Mouse (Mus musculus) kidney, postnatal 4 days (tissue): Measurements from ENCODE around the gene Ptma.
"Not testable (repeated sequence)": the region's sequence is repeated elsewhere in the genome, so short reads cannot be mapped to it uniquely, and the experiment has no call there.

ENCODE experiments used
- DNase-seq, 2 experiments: peaks; one replicate each; pipeline ENCODE4 v3.0.0; 2021; ENCODE audit warnings: mixed read lengths in 2 of 2

Gene Ptma

DNA sequence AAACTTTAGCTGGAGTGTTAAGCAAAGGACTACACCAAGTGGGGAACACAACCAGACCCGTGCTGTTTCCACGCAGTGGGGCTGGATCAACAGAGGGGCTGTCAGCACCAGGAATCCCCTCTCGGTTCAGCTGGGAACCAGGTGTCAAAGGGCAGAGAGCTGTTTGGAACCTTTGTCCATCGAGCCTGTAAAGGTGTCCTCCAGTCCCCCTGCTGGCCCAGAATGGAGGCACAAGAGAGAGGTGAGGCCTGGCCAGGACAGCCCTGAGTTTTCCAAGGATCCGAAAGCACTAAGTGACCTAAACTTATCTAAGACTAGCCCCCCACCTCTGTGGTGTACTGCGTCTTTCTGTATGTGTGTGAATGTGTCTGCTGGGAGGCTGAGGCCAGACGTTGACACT lies 6.2 kb upstream of the Ptma start:
- peak; percentile 82 to 88 for DNase-seq

- DNase-seq = peak in 1 of 2 experiments; percentile 44
Measured at GRCm38 (mm10) chr1:86522286-86522871, 4.1 kb upstream of the Ptma start.

DNA sequence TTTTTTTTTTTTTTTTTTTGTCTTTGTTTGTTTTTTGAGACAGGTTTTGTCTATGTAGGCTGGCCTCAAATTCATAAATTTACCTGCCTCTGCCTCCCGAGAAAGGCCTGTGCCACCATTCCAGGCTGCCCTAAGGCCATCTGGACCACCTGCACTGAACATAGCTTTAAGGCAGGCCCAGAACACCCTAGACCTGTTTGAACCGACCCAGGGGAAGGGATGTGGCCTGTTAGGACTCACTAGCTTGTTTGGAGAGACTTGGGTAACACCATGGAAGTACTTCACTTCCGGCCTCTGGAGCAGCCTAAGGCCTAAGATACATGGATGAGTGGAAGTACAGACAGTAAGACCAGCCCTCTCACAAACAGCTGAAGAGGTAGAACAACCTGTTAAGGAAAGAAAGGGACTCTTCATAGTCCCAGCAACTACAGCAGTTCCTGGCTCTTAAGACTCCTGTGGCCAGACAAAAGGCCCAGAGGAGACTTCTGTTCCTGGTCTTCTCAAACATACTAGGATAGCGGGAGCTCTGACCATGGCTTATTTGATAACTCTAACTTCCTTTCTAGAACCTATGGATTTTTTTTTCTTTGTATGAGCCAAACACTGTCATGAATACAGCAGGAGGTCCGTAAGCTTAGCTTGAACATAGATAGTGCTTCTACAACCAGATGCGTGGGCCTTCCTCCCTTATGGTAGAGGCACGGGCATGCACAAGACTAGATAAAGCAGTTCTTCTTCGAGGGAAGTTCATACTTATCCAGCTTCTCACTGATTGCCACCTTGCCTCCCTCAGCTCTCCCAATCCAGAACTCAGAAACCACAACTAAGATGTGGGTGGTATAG lies 2.5 kb upstream of the Ptma start:
- no peak for DNase-seq

DNA sequence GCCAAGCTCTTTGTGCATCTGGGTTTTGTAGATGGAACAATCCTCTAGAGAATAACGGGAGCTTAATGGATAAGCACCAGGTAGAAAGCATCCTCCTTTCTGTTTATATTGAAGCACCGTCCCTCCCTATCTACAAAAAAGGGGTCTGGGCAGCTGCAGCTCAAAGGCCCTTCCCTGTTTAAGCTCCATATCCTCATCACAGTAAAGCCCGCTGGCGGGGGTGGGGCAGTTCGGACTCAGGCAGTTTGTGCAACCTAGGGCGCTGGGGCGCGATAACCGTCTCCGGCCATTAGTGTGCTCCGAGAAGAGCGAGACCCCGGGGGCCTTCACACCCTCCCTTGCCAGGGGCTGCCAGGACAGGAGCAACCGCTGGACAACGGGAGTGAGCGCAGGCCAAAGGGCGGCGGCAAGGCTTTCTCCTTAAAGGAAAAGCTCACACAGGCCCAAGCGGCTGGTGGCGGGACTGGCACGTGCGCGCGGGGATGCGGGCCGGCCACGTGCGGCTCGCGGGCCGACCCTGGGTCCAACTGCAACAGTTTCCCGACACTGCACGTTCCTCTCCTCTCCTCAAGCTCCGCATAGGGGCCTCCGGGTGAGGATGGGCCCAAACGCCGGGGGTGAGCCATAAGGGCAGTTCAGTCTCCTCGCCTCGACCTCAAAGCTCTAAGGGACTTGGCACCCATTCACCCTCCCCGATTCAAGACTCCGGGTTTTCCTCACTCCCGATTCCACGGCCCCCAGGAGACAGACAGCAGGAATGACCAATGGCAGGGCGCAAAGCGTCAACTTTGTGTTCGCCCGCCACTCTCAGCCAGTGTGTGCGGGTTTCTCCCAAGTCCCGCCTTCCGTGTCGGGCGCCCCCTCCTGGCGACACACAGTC lies 1.7 kb upstream of the Ptma start:
- DNase-seq = peak; percentile 100

- peak; percentile 78 to 89 for DNase-seq
Measured at GRCm38 (mm10) chr1:86525499-86526115, 919 bp upstream of the Ptma start.

DNA sequence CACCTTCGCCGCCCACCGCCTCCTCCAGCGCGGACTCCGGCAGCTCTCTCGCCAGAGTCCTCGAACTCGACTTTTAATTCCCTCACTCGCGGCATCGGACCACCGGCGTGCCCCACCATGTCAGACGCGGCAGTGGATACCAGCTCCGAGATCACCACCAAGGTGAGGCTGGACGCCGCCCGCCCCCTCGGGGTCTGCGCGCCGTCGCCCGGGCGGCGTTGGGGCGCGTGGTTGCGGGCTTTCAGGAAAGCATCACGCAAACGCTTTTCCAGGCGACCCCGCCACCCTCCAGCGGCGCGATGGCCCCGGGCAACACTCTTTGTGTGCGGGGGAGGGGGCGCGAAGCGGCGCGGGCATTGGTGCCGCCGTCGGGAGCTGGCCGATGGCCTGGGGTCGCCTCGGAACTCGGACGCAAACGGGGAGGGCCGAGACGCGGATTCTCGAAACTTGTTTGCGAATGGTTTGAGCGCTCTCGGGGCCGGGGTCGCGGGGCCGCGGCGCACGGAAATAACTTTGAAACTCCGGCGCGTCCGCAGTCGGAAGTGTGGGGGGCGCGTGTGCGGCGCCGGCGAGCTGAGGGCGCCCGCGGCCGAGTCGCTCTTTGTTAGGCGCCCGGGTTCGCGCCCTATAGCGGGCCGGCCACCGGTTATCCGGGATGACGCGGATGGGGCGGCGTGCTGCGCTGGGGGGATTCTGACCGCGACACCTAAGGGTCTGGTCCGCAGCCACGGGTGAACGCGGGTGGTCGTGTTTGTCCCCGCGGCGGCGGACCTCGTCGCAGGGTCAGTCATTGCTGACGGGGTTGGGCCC lies 468 bp downstream of the Ptma start:
- DNase-seq = peak; percentile 65 to 72

- peak; percentile 94 to 95 for DNase-seq
Measured at GRCm38 (mm10) chr1:86527599-86528486, 1.3 kb downstream of the Ptma start.

GRCm38 (mm10) chr1:86528571-86529180 lies 2.1 kb downstream of the Ptma start:
- peak; percentile 61 to 77 for DNase-seq

DNA sequence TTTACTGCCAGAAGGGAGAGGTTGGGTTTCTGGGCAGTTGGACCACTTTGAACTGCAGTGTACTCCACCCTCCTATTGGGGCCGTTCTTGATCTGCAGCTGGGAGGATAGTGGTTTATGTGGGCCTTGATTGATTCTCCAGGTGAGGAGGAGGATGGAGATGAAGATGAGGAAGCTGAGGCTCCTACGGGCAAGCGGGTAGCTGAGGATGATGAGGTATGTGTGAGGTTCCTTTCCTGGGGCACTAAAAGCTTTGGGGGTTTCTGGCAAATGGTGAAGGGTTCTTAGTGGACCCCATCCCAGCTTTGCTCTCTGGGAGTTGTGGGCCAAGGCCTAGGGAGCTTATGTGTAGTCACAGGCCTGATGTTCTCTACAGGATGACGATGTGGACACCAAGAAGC lies 3.1 kb downstream of the Ptma start:
- no peak for DNase-seq

DNA sequence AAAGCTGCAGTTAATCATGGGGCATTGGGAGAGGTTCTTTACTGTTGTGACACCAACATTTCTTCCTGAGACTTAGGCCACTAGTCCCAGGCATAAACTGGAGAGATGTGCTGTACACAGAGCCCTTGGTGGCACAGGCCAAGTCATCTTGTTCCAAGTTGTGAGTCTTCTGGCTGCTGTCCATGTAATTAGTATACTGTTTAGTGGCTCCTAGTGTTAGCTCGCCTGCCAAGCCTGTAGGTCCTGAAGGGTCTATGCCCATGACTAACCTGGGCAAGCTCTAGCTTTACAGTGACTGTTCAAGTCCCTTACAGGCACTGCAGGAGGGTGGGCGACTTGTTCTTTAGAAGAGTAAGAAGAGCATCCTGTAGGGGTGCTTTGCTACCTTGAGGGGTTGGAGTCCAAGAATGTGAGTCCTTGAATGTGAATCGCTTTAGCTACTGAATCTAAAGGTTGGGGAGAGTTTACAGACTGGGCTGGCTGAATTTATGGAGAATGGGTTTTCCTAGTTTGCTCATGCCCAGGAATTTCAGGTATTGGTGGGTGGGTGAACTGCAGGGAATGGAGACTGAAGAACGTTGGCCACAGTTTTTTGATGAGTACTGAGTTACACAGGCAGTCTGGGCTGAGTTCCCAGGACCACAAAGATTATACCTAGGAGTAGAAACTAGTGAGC lies 4.5 kb downstream of the Ptma start:
- no peak for DNase-seq

DNA sequence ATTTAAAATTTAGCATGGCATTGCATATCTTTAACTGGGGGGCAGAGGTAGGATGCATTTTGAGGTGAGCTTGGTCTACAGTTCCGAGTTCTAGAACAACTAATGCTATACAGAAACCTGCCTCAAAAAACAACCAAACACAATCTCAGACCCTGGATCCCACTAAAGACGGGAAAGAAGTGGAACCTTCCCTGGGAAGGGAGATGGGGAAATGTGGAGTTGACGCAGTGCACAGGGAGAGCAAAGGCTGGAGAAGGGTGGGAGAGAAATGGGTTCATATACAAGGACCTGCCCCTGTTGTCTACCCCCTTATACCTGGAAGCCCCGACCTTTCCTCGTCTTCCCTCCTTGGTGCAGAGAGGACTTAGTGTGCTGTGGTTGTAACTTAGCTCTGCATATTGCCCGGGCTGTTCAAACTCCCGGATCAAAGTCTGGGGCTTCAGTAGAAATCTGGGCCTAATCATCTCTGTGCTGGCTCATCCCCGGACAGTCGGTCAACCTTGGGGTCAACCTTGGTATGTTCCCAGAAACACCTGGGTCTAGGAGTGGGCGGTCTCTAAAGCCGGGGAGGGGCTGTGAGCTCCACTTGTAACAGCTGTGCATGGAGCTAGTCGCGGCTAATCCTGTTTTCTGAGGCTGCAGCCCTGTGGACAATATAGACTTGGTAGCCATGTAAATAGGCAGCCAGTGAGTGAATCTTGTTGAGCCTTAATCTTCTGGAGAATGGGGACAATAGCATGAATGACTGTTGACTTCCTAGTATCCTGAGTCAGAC lies 5.2 kb downstream of the Ptma start:
- DNase-seq = peak; percentile 61 to 72

- peak; percentile 97 to 98 for DNase-seq
Measured at GRCm38 (mm10) chr1:86532362-86533051, 6.0 kb downstream of the Ptma start.

- DNase-seq = peak in 1 of 2 experiments; percentile 34
Measured at GRCm38 (mm10) chr1:86533411-86534130, 7.0 kb downstream of the Ptma start.

DNA sequence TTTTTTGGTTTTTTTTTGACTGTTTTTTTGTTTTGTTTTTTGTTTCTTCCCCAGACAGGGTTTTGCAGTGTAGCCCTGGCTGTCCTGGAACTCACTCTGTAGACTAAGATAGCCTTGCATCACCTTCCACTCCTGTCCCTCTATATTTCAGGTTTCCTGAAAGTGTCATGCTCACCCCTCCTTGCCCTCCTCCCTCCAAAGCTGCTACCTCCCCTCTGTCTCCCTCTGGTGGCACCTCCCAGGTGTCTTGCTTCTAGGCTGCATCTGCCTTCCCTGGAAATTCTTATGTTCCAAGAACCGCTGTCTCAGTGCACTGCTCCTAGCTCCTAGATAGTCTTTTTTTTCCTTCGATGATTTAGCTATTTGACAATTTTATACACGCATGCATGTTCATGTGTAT lies 11.9 kb downstream of the Ptma start:
- DNase-seq = peak; percentile 62

DNA sequence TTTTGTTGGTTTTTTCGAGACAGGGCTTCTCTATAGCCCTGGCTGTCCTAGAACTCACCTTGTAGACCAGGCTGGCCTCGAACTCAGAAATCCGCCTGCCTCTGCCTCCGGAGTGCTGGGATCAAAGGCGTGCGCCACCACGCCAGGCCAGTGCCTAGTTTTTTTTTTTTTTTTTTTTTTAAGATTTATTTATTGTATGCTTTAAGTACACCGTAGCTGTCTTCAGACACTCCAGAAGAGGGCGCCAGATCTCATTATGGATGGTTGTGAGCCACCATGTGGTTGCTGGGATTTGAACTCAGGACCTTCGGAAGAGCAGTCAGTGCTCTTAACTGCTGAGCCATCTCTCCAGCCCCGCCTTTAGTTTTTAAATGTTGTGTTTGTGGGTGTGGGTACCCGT lies 13.1 kb downstream of the Ptma start:
- DNase-seq = not testable (repeated sequence)

DNA sequence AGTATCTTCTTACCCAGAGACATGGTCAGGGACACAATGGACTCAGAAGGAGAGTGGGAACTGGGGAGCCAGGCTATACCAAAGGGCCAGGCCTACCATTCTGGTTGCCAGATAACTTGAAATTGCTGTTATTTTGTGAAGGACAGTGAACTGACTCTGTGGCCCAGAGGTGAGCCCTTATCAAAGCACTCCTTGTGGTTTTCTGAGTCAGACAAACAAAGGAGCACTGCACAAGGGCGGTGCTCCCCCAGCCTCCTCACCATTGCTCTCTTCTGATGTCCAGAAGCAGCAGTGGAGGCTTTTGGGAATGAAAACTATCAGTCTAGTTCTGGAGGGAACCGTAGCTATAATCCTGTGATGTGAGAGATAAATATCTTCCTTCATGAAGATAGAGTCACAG lies 16.1 kb downstream of the Ptma start:
- DNase-seq = no peak

DNA sequence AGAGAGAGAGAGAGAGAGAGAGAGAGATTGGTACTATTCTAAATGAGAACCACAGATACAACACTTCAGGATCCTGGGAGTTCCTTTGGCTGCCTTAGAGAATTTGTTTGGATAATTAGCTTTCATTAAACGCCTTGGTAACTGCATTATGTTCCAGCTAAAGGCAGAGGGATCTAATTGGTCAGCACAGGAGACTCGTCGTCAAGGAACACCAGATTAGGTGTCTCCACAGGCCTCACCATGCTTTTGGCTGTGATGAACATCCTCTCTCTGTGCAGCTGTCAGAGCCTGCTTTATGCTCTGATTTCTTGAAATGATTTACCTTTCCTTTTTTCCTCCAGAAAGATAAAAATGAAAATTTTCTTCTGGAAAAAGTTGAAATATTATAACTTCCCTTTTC lies 20.3 kb downstream of the Ptma start:
- DNase-seq = no peak

GRCm38 (mm10) chr1:86551299-86551698 lies 24.8 kb downstream of the Ptma start:
- no peak for DNase-seq
